ENCODE assay signal across 12 mouse cellular contexts in the genomic region with DNA sequence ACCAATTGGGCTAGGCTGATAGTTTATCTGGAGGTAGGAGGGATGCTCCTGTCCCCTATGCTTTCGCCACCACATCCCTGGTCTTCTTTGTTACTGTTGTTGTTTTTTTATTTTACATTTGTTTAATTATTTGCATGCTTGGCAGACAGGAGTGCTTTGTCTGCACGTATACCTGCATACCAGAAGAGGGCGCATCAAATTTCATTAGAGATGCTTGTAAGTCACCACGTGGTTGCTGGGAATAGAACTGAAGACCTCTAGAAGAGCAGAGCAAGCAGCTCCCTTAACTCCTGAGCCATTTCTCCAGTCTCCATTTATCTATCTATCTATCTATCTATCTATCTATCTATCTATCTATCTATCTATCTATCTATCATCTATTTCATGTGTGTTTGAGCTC.
DNase-seq lines count a peak whose midpoint lies in the region; ATAC-seq and TF ChIP-seq lines count a peak whose summit lies in the region.
"Had no signal": no experiment of that assay in that cellular context is flagged by ENCODE, and none has a peak within 500 bp of the region (broad histone marks: within the 10 kb centered on the region; RNA-seq: fewer than 3 reads in every experiment).

No protein-coding gene starts in this region.

- DNase-seq in midbrain, postnatal 0 days (ENCODE audit: low spot score), result no peak
- peak; percentile 53 for DNase-seq in R1 (ENCODE audit: low read depth, low spot score)
- no peak for DNase-seq in spleen, postnatal 36 days (ENCODE audit: low spot score in 2 of 2)
- no peak for DNase-seq in gastrocnemius, postnatal 4 days (ENCODE audit: low spot score in 2 of 2)
- DNase-seq: cerebellum, postnatal 10 days; heart, postnatal 4 days had no signal

- 58% methylated on average over 4 of the region's 4 CpGs for WGBS in intestine, postnatal 0 days
- WGBS in intestine, embryonic 15.5 days, result 70% methylated on average over 4 of the region's 4 CpGs
- WGBS in midbrain, postnatal 0 days, result 61% methylated on average over 4 of the region's 4 CpGs
- WGBS in midbrain, embryonic 15.5 days, result 57% methylated on average over 4 of the region's 4 CpGs

- H3K4me3 ChIP-seq in intestine, postnatal 0 days (ENCODE audit: low read depth, low read length), result no peak overlapping the region
- H3K4me3 ChIP-seq in intestine, embryonic 15.5 days (replicated peaks), result no peak overlapping the region
- H3K4me3 ChIP-seq in midbrain, postnatal 0 days (ENCODE audit: low read depth, low read length), result no peak overlapping the region
- no peak overlapping the region for H3K4me3 ChIP-seq in midbrain, embryonic 15.5 days
- H3K4me3 ChIP-seq: liver, embryonic 15.5 days; midbrain, embryonic 10.5 days had no signal

- no peak for ATAC-seq in intestine, postnatal 0 days
- ATAC-seq in intestine, embryonic 15.5 days, result no peak
- no peak for ATAC-seq in midbrain, postnatal 0 days (ENCODE audit: low FRiP score)
- ATAC-seq in midbrain, embryonic 15.5 days (replicated peaks), result no peak

- peak; percentile 60 for TF ChIP-seq CTCF in intestine, postnatal 0 days (IDR thresholded peaks at IDR 0.05; ENCODE audit: low read depth)
- peak; percentile 50 for TF ChIP-seq CTCF in midbrain, postnatal 0 days (IDR thresholded peaks at IDR 0.05)

- no peak overlapping the region for H3K4me2 ChIP-seq in intestine, postnatal 0 days (replicated peaks; ENCODE audit: low read depth)
- no peak overlapping the region for H3K4me2 ChIP-seq in intestine, embryonic 15.5 days (replicated peaks)
- H3K4me2 ChIP-seq in midbrain, postnatal 0 days (ENCODE audit: low read depth, low read length, poor library complexity, severe bottlenecking), result no peak overlapping the region
- H3K4me2 ChIP-seq in midbrain, embryonic 15.5 days, result no peak overlapping the region
- H3K4me2 ChIP-seq: liver, embryonic 15.5 days had no signal

- H3K4me1 ChIP-seq in intestine, postnatal 0 days (replicated peaks; ENCODE audit: control insufficient read depth, insufficient read depth, low read length), result 0 out of 2 replicates have a peak, but pooled peaks cover 4% of the 10 kb centered on the region
- no peaks in the 10 kb centered on the region; the same call in 1 of the 2 replicates for H3K4me1 ChIP-seq in intestine, embryonic 15.5 days (replicated peaks)
- H3K4me1 ChIP-seq in midbrain, postnatal 0 days (ENCODE audit: insufficient read depth, low read length), result no peaks in the 10 kb centered on the region
- H3K4me1 ChIP-seq in midbrain, embryonic 15.5 days, result no peaks in the 10 kb centered on the region
- H3K4me1 ChIP-seq: liver, embryonic 15.5 days; midbrain, embryonic 10.5 days had no signal

- H3K9ac ChIP-seq in intestine, postnatal 0 days (ENCODE audit: low read depth, low read length), result no peak overlapping the region
- no peak overlapping the region for H3K9ac ChIP-seq in intestine, embryonic 15.5 days
- no peak overlapping the region for H3K9ac ChIP-seq in midbrain, postnatal 0 days (replicated peaks; ENCODE audit: low read length, poor library complexity, severe bottlenecking)
- H3K9ac ChIP-seq in midbrain, embryonic 15.5 days, result no peak overlapping the region
- H3K9ac ChIP-seq: liver, embryonic 15.5 days had no signal

- no peaks in the 10 kb centered on the region for H3K9me3 ChIP-seq in intestine, postnatal 0 days (ENCODE audit: control insufficient read depth)
- no peaks in the 10 kb centered on the region for H3K9me3 ChIP-seq in intestine, embryonic 15.5 days
- H3K9me3 ChIP-seq in midbrain, postnatal 0 days (ENCODE audit: low read length), result no peaks in the 10 kb centered on the region
- no peaks in the 10 kb centered on the region for H3K9me3 ChIP-seq in midbrain, embryonic 15.5 days
- H3K9me3 ChIP-seq: G1E; liver, embryonic 15.5 days had no signal

- H3K36me3 ChIP-seq in intestine, postnatal 0 days (ENCODE audit: control insufficient read depth, insufficient read depth), result no peaks in the 10 kb centered on the region
- H3K36me3 ChIP-seq in intestine, embryonic 15.5 days, result no peaks in the 10 kb centered on the region
- H3K36me3 ChIP-seq in midbrain, postnatal 0 days (ENCODE audit: insufficient read depth, low read length), result no peaks in the 10 kb centered on the region
- no peaks in the 10 kb centered on the region for H3K36me3 ChIP-seq in midbrain, embryonic 15.5 days (replicated peaks)
- H3K36me3 ChIP-seq: G1E; liver, embryonic 15.5 days had no signal

- no peaks in the 10 kb centered on the region for H3K27me3 ChIP-seq in intestine, postnatal 0 days (replicated peaks; ENCODE audit: control insufficient read depth, insufficient read depth, low read length)
- H3K27me3 ChIP-seq in intestine, embryonic 15.5 days (replicated peaks), result no peaks in the 10 kb centered on the region
- no peaks in the 10 kb centered on the region for H3K27me3 ChIP-seq in midbrain, postnatal 0 days (ENCODE audit: insufficient read depth, low read length)
- H3K27me3 ChIP-seq in midbrain, embryonic 15.5 days (replicated peaks), result no peaks in the 10 kb centered on the region
- H3K27me3 ChIP-seq: liver, embryonic 15.5 days had no signal

- no peak overlapping the region for H3K27ac ChIP-seq in intestine, postnatal 0 days (ENCODE audit: low read depth, low read length)
- no peak overlapping the region for H3K27ac ChIP-seq in intestine, embryonic 15.5 days
- H3K27ac ChIP-seq in midbrain, postnatal 0 days (ENCODE audit: low read depth, low read length), result no peak overlapping the region
- no peak overlapping the region for H3K27ac ChIP-seq in midbrain, embryonic 15.5 days
- H3K27ac ChIP-seq: liver, embryonic 15.5 days; midbrain, embryonic 10.5 days had no signal
